Mouse (Mus musculus): ENCODE results near the gene Tacc2.

DNA sequence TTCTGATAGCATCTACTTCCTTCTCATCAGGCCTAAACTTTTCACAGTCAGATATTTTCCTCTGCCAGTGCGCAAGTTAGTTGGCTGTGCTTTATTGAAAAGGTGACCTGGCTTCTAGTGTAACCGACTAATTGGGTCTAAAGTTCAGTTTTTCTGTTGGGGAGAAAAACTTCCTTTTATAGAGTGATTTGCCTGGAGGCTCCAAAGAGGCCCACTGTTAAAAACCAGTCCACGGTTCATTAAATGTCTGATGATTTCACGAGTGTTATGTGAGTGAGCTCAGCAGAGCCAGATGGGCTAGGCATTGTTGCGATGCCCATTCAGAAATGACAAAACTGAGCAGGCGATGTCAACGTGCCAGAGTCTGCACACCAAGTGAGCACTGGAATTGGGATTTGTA, 6.8 kb upstream of the Tacc2 start:
- no peak for TF ChIP-seq USF1 (IDR thresholded peaks at IDR 0.05; ENCODE audit: low read depth, low read length)
- no peak for TF ChIP-seq CHD2 (IDR thresholded peaks at IDR 0.05; ENCODE audit: low read length)
- no peak for TF ChIP-seq POLR2A (IDR thresholded peaks at IDR 0.05; ENCODE audit: control insufficient read depth in 1 of 2, insufficient read depth in 1 of 2, low read depth in 1 of 2, low read length in 2 of 2, poor library complexity in 1 of 2)
- TF ChIP-seq HCFC1 (IDR thresholded peaks at IDR 0.05; ENCODE audit: low read depth, low read length) = no peak
- TF ChIP-seq CTCF (IDR thresholded peaks at IDR 0.05 in 2 of 3, conservative IDR thresholded peaks at IDR 0.05 in 1 of 3; ENCODE audit: control insufficient read depth in 1 of 3, insufficient read depth in 1 of 3, low read depth in 2 of 3, low read length in 3 of 3, poor library complexity in 1 of 3, severe bottlenecking in 1 of 3) = no peak
- no peak for TF ChIP-seq ETS1 (IDR thresholded peaks at IDR 0.05; ENCODE audit: low read depth, low read length)
- TF ChIP-seq POLR2AphosphoS2 (IDR thresholded peaks at IDR 0.05; ENCODE audit: low read length) = no peak
- TF ChIP-seq EP300 (IDR thresholded peaks at IDR 0.05; ENCODE audit: low read depth in 1 of 2, low read length in 2 of 2) = no peak
- TF ChIP-seq GATA1 (IDR thresholded peaks at IDR 0.05; ENCODE audit: low read depth, low read length) = no peak
- no peak for TF ChIP-seq ZC3H11A (IDR thresholded peaks at IDR 0.05; ENCODE audit: low read depth, low read length)
- TF ChIP-seq ZMIZ1 (IDR thresholded peaks at IDR 0.05; ENCODE audit: low read depth, low read length) = no peak
